Mouse (Mus musculus) limb, embryonic 13.5 days (tissue): ENCODE measurements around the gene St5. TPM values are rescaled to one million over a fixed set of nuclear protein-coding genes. Genes with fewer than 3 reads are reported as not detected.

Experiments used
- ATAC-seq: fragments of 200-750 bp; cut with Nextera tagmentation; 2 replicates; pipeline ENCODE4 v1.8.0; 2017; ENCODE audit warnings: low read depth, moderate number of reproducible peaks, moderate TSS enrichment; ENCODE audit not compliant: low FRiP score
- H3K27ac ChIP-seq: fragments of 300-500 bp; sonication (generic); 2 replicates; pipeline ENCODE4 v1.5.1; 2015; ENCODE audit warnings: inconsistent platforms, mild to moderate bottlenecking, moderate library complexity
- H3K27me3 ChIP-seq: fragments of 300-500 bp; sonication (generic); 2 replicates; pipeline ENCODE4 v1.6.1; 2015; ENCODE audit warnings: mild to moderate bottlenecking, inconsistent platforms
- H3K36me3 ChIP-seq: fragments of 300-500 bp; sonication (generic); 2 replicates; pipeline ENCODE4 v1.6.1; 2015; ENCODE audit warnings: inconsistent platforms, mild to moderate bottlenecking, moderate library complexity
- H3K4me1 ChIP-seq: fragments of 300-500 bp; sonication (generic); 2 replicates; pipeline ENCODE4 v1.6.1; 2015; ENCODE audit warnings: inconsistent platforms
- H3K4me2 ChIP-seq: fragments of 300-500 bp; sonication (generic); replicated peaks from 2 replicates; pipeline ENCODE4 v1.6.1; 2015; ENCODE audit warnings: inconsistent platforms, mild to moderate bottlenecking, moderate library complexity
- H3K4me3 ChIP-seq: fragments of 300-500 bp; sonication (generic); 2 replicates; pipeline ENCODE4 v1.5.1; 2015; ENCODE audit warnings: moderate library complexity, mild to moderate bottlenecking, inconsistent platforms
- H3K9ac ChIP-seq: fragments of 300-500 bp; sonication (generic); 2 replicates; pipeline ENCODE4 v1.6.1; 2015; ENCODE audit warnings: mild to moderate bottlenecking, inconsistent platforms
- H3K9me3 ChIP-seq: fragments of 300-500 bp; sonication (generic); 2 replicates; pipeline ENCODE4 v1.6.1; 2016; ENCODE audit warnings: inconsistent platforms
- WGBS: fragments of 180-500 bp; shearing (Covaris S2); methylation state at CpG from one replicate; pipeline ENCODE4 v1.1.7; 2015; 5-methylcytosine and 5-hydroxymethylcytosine counted together
- polyA plus RNA-seq: library from polyadenylated mRNA; unstranded; fragments of >200 nt; fragmentation: Nextera tagmentation; extraction: Ambion mirVana; gene quantifications from 2 replicates; pipeline ENCODE4 v1.2.1, GENCODE M21; 2015

Gene St5
- polyA plus RNA-seq, 1 experiment from 2014 or later = 47.3 TPM

DNA sequence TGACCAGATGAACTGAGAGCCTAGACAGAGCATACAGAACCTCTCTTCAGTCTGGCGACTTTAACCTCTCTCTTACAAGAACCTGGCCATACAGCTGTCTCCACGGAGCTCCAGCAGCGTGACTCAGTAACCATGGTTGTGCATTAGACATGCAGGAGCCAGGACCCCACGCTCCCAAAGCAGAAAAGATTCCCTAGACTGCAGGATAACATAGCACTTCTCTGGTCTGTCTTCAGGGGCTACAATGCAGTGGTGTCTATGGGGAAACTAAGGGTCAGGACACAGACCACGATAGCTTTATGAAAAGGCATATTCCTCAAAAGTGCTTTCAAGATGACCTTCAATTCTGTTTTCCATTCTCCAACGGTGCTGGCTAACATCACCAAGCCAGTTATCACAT, 72.1 kb downstream of the St5 start:
- no peak overlapping the region for H3K4me3 ChIP-seq
- no peaks in the 10 kb centered on the region for H3K36me3 ChIP-seq
- no peak overlapping the region for H3K27ac ChIP-seq
- 76% methylated on average over 6 of the region's 6 CpGs for WGBS
- peaks cover 31% of the 10 kb centered on the region for H3K4me1 ChIP-seq
- no peak for ATAC-seq
- no peak overlapping the region for H3K9ac ChIP-seq
- no peaks in the 10 kb centered on the region for H3K9me3 ChIP-seq
- no peaks in the 10 kb centered on the region for H3K27me3 ChIP-seq
- no peak overlapping the region for H3K4me2 ChIP-seq

DNA sequence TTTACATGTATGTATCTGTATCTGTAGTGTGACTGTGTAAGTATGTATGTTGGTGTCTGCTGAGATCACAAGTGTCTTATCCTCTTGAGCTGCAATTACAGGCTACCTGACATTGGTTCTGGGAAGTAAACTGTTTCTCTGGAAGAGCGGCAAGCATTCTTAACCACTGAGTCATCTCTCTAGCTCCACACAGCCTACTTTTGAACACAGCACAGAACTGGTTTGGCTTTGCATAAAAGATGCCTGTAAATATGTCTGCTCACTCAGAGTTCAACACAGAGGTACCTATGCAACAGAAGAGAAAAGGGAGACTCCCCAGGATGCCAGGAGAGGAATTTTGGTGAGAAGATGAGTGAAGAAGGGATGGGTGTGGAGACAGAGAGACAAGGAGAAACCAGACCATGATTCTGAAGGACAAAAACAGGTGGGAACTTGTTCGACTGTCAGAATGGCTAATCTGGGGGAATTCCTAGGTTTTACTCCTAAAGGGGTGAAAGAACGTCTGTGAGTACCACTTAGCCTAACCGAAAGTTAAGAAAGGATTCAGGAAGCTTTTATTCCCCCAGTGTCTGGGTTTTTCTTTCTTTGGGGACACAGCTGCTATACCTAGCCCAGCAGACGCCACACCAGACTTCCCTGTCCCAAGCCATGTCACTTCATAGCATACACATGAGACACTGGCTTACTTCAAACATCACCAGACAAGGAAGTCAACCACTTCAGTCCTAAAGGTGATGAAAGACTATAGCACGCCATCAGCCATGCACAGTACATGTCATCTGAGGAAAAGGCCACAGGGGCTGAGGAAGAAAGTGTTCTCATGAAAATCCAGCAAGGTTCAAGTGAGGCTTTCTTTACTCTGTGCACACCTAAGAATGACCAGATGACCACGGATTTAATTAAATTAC, 73.3 kb downstream of the St5 start:
- Histone ChIP-seq H3K27me3 (no peaks in the 10 kb centered on the region), H3K4me2 (no peak overlapping the region), H3K9ac (no peak overlapping the region), H3K36me3 (no peaks in the 10 kb centered on the region), H3K27ac (peak overlapping the region; percentile 39; the same call in 1 of the 2 replicates), H3K4me3 (no peak overlapping the region), H3K9me3 (no peaks in the 10 kb centered on the region), H3K4me1 (peaks cover 30% of the 10 kb centered on the region)
- WGBS = 70% methylated on average over 7 of the region's 7 CpGs
- no peak for ATAC-seq

DNA sequence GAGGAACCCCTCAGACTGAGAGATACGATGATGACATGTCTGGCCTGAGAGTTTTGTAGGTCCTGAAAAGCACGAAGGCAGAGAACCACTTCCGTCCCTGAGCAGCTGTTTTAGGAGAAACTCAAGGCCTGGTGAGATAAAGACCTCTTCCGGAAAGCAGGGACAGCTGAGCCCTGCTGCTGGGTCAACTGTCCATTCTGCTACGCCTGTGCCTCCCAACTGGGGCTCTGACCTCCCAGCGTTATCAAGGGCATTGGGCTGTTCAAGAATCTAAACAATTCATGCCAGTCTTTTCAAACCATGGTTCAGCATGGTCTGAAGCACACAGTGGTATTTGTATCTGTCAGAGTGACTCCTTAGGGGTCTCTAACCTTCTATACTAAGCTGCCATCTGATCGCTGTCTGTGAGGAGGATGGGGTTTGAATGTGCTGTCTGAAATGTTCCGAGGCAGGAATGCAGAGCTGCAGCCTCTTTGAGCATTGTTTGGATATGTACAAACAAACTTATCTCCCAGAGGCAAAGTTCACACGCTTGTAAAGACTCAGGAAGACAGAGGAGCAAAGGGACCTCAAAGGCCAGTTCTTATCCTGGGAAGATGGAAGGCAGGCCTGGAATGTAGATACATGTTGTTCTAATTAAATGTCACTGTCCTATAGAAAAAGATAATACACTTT, 74.3 kb downstream of the St5 start:
- Histone ChIP-seq H3K4me1 (peaks cover 30% of the 10 kb centered on the region), H3K9me3 (no peaks in the 10 kb centered on the region), H3K27ac (no peak overlapping the region), H3K9ac (no peak overlapping the region), H3K4me2 (no peak overlapping the region), H3K27me3 (no peaks in the 10 kb centered on the region), H3K4me3 (no peak overlapping the region), H3K36me3 (no peaks in the 10 kb centered on the region)
- WGBS = 71% methylated on average over 9 of the region's 9 CpGs
- peak; percentile 24; the same call in 1 of the 2 replicates for ATAC-seq

DNA sequence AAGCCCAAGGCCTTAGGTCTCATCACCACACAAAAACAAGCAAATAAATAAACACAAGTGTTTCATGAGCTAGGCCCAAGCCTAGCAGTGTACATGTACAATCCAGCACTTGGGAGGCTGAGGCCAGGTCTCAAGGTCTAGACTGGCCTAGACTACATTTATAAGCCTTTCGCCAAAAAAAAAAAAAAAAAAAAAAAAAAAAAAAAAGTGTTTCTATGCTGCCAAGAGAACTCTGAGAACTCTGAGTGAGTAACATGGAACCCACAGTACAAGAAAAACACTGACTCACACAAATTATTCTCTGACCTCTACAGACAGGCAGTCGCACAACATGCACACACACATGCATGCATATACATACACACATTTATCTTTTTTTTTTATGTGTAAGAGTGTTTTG, 75.6 kb downstream of the St5 start:
- Histone ChIP-seq H3K4me3 (no peak overlapping the region), H3K36me3 (no peaks in the 10 kb centered on the region)

DNA sequence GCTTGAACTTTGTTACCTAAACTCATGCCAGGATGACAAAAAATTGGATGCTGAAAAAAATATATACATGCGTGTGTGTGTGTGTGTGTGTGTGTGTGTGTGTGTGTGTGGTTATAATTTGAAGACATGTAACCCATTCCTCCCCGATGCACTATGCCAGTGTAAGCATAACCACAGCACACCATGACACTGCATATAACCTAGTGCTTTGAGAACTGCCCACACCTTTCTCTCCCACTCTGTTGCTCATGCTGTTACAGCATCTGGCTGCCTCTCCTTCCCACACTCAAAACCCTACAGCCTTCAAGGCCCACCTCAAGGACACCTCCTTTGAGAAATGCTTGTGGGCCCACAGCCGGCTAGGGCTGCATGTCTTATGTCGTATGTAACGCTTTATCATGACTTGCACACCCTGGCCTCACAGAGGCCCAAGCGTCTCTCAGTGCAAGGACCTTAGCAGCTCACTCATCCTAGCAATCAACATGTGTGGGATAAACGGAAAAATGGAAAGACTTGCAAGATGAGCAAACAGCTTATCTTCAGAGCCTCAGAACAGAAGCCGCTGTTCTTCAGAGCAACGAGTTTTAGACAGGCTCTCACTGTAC, 81.1 kb downstream of the St5 start:
- H3K27ac ChIP-seq = no peak overlapping the region

More for the DNA sequence above, 75.6 kb downstream of the St5 start:
- no peaks in the 10 kb centered on the region for H3K27me3 ChIP-seq
- 92% methylated on average over 2 of the region's 2 CpGs for WGBS
- no peak overlapping the region for H3K27ac ChIP-seq
- no peak for ATAC-seq
- H3K9ac ChIP-seq = no peak overlapping the region
- peaks cover 17% of the 10 kb centered on the region; the same call in 1 of the 2 replicates for H3K4me1 ChIP-seq
- H3K9me3 ChIP-seq = no peaks in the 10 kb centered on the region
- H3K4me2 ChIP-seq = no peak overlapping the region

DNA sequence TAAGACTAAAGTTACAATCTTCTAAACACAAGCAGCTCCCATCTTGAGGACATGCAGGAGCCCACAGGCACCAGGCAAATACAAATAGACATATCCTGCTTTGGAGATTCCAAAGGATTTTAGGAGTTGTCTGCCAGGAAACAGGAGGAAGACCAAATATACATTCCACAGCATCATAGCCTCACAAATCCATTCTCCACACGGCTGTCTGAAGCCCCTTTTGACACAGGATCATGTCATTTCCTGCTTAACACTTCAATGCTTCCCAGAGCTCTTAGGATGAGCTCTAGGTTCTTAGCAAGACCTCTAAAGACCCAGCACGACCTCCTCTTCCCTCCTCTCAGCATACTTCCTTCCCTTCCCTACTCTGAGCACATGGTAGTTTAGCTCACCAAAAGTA, 82.4 kb downstream of the St5 start:
- 31% methylated on average over 2 of the region's 2 CpGs for WGBS
- Histone ChIP-seq H3K4me2 (no peak overlapping the region), H3K9me3 (no peaks in the 10 kb centered on the region), H3K36me3 (no peaks in the 10 kb centered on the region), H3K4me1 (peaks cover 39% of the 10 kb centered on the region), H3K9ac (no peak overlapping the region), H3K27ac (no peak overlapping the region), H3K4me3 (no peak overlapping the region), H3K27me3 (no peaks in the 10 kb centered on the region)
- no peak for ATAC-seq

More for the DNA sequence above, 81.1 kb downstream of the St5 start:
- Histone ChIP-seq H3K36me3 (no peaks in the 10 kb centered on the region), H3K4me1 (peaks cover 25% of the 10 kb centered on the region), H3K9ac (no peak overlapping the region), H3K27me3 (no peaks in the 10 kb centered on the region), H3K9me3 (no peaks in the 10 kb centered on the region), H3K4me3 (no peak overlapping the region), H3K4me2 (no peak overlapping the region)
- 83% methylated on average over 9 of the region's 9 CpGs for WGBS
- no peak for ATAC-seq

DNA sequence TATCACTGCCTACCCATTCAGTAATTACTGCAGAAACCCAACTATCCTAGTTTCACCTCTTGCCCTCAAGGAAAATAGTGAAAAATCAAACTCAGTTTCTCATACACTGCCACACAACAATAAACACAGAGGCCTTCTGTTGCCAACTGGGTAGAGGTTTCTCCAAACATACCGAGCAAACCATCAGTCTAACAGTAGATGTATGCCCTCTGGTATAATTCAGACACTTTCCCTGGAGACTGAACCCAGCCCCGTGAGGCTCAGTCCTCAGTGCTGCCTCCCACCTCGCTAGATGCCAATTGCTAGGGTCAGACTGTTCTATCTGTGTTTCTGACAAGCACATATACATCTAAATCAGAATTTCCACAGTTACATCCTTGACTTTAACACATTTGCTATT, 83.1 kb downstream of the St5 start:
- Histone ChIP-seq H3K4me2 (no peak overlapping the region), H3K9me3 (no peaks in the 10 kb centered on the region), H3K27ac (0 out of 2 replicates have a peak overlapping the region, but pooled peaks have one; percentile 22), H3K27me3 (no peaks in the 10 kb centered on the region), H3K4me3 (no peak overlapping the region), H3K9ac (no peak overlapping the region), H3K36me3 (no peaks in the 10 kb centered on the region), H3K4me1 (peaks cover 46% of the 10 kb centered on the region)
- WGBS = 81% methylated on average over 3 of the region's 3 CpGs
- no peak for ATAC-seq

DNA sequence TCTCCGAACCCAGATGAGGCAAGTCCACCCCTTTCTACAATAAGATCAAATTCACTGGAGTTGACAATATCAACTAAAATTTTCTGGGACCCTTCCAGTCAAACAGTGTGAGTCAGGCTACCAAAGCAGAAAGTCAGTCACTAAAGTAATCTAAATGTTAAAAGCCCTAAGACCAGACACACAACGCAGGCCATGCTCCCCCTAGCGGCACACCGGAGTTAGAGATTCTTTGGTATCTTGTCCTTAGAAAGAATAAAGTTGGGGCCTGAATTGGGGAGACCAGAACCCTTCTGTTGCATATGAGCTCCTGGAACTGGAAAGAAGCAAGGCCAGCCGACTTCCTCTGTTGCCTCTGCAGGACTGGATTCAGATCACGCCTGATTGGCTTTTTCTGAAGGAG, 84.7 kb downstream of the St5 start:
- Histone ChIP-seq H3K9me3 (no peaks in the 10 kb centered on the region), H3K27me3 (no peaks in the 10 kb centered on the region), H3K27ac (no peak overlapping the region), H3K4me3 (no peak overlapping the region), H3K9ac (no peak overlapping the region), H3K36me3 (no peaks in the 10 kb centered on the region), H3K4me1 (peaks cover 60% of the 10 kb centered on the region), H3K4me2 (no peak overlapping the region)
- ATAC-seq = no peak
- 28% methylated on average over 6 of the region's 6 CpGs for WGBS

DNA sequence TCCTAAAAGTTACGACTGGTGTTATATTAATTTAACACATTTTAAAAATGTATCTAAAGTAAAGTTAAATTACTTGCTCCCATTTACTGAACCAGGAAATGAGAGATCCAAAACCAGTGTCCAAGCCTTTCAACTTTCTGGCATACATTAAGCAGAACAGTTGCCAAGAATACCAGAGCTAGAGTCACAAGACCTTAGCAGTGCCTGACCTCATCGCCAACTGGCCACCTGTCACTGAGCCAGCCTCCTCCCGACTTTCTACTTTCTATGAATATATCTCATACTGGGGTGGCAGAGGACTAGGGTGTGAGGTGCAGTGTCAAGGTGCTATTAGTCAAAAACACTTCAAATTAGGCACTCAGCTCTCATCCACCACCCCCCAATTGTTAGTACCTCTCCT, 85.6 kb downstream of the St5 start:
- Histone ChIP-seq H3K9ac (no peak overlapping the region), H3K4me1 (peaks cover 65% of the 10 kb centered on the region), H3K27ac (no peak overlapping the region), H3K36me3 (no peaks in the 10 kb centered on the region), H3K4me3 (no peak overlapping the region), H3K27me3 (no peaks in the 10 kb centered on the region), H3K4me2 (no peak overlapping the region), H3K9me3 (no peaks in the 10 kb centered on the region)
- 67% methylated on average over 3 of the region's 3 CpGs for WGBS
- ATAC-seq = no peak

DNA sequence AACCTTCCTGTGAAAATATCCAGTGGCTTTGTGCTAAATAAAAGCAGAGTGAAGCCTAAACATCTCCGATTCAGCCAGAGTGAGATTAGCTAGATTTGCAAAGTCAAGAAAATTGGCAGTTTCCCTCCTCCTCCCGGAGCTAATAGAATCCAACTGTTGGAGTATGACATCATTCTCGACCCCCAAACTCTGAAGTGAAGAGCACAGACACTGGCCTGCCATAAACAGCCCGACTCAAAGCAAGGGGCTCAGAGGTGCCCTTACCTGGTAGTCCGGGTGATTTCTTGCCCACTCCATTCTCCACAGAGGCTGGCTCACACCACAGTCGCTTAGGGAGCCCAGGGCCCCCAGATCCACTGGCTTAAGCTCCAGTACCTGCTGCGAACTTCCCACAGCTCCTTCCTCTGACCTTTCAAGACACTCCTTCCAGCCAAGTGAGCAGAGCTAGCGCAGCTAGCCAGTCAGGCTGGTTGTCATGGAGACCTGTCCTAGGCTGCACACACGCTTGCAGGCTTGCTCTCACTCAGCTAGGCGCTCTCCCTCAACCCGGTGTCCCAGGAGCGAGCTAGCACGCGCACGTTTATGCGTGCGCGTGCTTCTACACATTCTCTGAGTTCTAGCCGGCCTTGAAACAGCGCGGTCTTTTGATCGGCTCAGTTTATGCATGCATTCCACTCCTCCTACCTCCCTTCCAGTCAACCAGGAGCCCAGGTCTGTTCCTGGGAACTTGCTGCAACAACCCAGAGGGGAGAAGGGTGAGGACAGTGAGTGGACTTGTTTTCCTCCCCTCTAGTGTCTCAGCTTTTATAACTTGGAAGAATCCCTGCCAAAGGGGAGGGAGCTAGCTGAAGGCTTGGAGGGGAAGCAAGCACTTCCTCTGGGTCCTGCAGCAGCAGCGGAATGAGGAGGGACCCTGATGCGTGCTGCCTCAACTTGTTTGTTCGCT, 87.1 kb downstream of the St5 start:
- WGBS = 4% methylated on average over 25 of the region's 25 CpGs
- Histone ChIP-seq H3K27me3 (no peaks in the 10 kb centered on the region), H3K4me1 (peaks cover 62% of the 10 kb centered on the region), H3K4me2 (peak overlapping the region; percentile 67), H3K27ac (peak overlapping the region; percentile 78), H3K4me3 (peak overlapping the region; percentile 37), H3K9me3 (no peaks in the 10 kb centered on the region), H3K36me3 (no peaks in the 10 kb centered on the region), H3K9ac (peak overlapping the region; percentile 56)
- ATAC-seq = peak; percentile 93

DNA sequence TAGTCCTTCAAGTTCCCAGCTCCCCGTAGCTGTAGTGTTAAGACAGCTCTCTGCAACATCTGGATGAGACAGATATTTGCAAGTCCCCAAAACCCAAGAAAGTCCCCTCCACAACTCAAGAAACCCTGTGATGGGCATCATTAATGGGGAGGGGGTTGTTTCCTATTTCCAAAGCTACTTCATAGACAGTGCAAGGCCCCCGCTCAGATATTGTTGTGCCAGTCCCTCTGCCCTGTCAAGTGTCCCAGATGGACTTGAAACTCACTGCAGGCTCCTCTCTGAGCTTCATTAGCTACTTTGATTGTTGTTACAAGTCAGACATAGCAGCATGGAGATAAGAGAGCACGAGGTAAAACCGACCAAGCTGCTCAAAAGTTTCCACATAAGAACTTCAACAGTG, 87.8 kb downstream of the St5 start:
- 48% methylated on average over 4 of the region's 4 CpGs for WGBS
- peak overlapping the region; percentile 37 for H3K4me3 ChIP-seq
- peak overlapping the region; percentile 67 for H3K4me2 ChIP-seq
- peak overlapping the region; percentile 78; the same call in 1 of the 2 replicates for H3K27ac ChIP-seq
- peaks cover 55% of the 10 kb centered on the region for H3K4me1 ChIP-seq
- no peak for ATAC-seq
- H3K27me3 ChIP-seq = no peaks in the 10 kb centered on the region
- H3K36me3 ChIP-seq = no peaks in the 10 kb centered on the region
- no peaks in the 10 kb centered on the region for H3K9me3 ChIP-seq
- peak overlapping the region; percentile 56 for H3K9ac ChIP-seq
